Mouse (Mus musculus) limb, embryonic 14.5 days (tissue): Measurements from ENCODE around the gene Pmepa1. TPM values are rescaled to one million over a fixed set of nuclear protein-coding genes. Genes with fewer than 3 reads are reported as not detected.

Source experiments
- ATAC-seq: fragments of 200-750 bp; cut with Nextera tagmentation; 2 replicates; pipeline ENCODE4 v1.8.0; 2017; ENCODE audit warnings: low read depth, moderate number of reproducible peaks, moderate TSS enrichment; ENCODE audit not compliant: low FRiP score
- DNase-seq: peaks from one replicate; pipeline ENCODE4 v3.0.0-alpha.2; 2015; ENCODE audit warnings: low spot score
- H3K27ac ChIP-seq: fragments of 300-500 bp; sonication (generic); replicated peaks from 2 replicates; pipeline ENCODE4 v1.5.1; 2014; ENCODE audit warnings: low read depth, mild to moderate bottlenecking, low read length, moderate library complexity, mixed read lengths
- H3K27me3 ChIP-seq: fragments of 300-500 bp; sonication (generic); 2 replicates; pipeline ENCODE4 v1.6.1; 2014; ENCODE audit warnings: low read length, mixed read lengths; ENCODE audit not compliant: control insufficient read depth, insufficient read depth
- H3K36me3 ChIP-seq: fragments of 300-500 bp; sonication (generic); 2 replicates; pipeline ENCODE4 v1.6.1; 2014; ENCODE audit warnings: mild to moderate bottlenecking, low read length, moderate library complexity, mixed read lengths; ENCODE audit not compliant: control insufficient read depth, insufficient read depth
- H3K4me1 ChIP-seq: fragments of 300-500 bp; sonication (generic); 2 replicates; pipeline ENCODE4 v1.6.1; 2014; ENCODE audit warnings: antibody characterized with exemption, low read length, mixed read lengths; ENCODE audit not compliant: control insufficient read depth, insufficient read depth
- H3K4me2 ChIP-seq: fragments of 300-500 bp; sonication (generic); replicated peaks from 2 replicates; pipeline ENCODE4 v1.6.1; 2014; ENCODE audit warnings: low read depth, mild to moderate bottlenecking, low read length, moderate library complexity; ENCODE audit not compliant: severe bottlenecking
- H3K4me3 ChIP-seq: fragments of 300-500 bp; sonication (generic); replicated peaks from 2 replicates; pipeline ENCODE4 v1.5.1; 2014; ENCODE audit warnings: low read length
- H3K9ac ChIP-seq: fragments of 300-500 bp; sonication (generic); 2 replicates; pipeline ENCODE4 v1.6.1; 2014; ENCODE audit warnings: mild to moderate bottlenecking, low read depth, low read length, moderate library complexity; ENCODE audit not compliant: severe bottlenecking
- H3K9me3 ChIP-seq: fragments of 300-500 bp; sonication (generic); 2 replicates; pipeline ENCODE4 v1.6.1; 2016; ENCODE audit warnings: low read length; ENCODE audit not compliant: control insufficient read depth
- POLR2A ChIP-seq: fragments of 200-500 bp; IDR thresholded peaks from 2 replicates; pipeline ENCODE4 v1.8.0; 2012; ENCODE audit warnings: inconsistent platforms, mild to moderate bottlenecking, moderate library complexity, borderline replicate concordance; ENCODE audit not compliant: insufficient read depth, insufficient read length; ENCODE audit errors: extremely low read depth
- WGBS: fragments of 180-500 bp; shearing (Covaris S2); extraction: QIAGEN DNeasy Blood & Tissue Kit; methylation state at CpG from one replicate; pipeline ENCODE4 v1.1.7; 2014; 5-methylcytosine and 5-hydroxymethylcytosine counted together
- polyA plus RNA-seq, 2 experiments: library from polyadenylated mRNA; depleted of rRNA in 1 of 2; stranded (reverse) in 1 of 2; unstranded in 1 of 2; fragments of >200 nt; fragmentation: Nextera tagmentation in 1 of 2; extraction: Ambion mirVana in 1 of 2; gene quantifications; 2 replicates each; pipeline versions ENCODE4 v1.2.1 to v1.2.3; 2012 to 2014

Gene Pmepa1
- polyA plus RNA-seq, 2 experiments = 10.2 to 41.0 TPM

DNA sequence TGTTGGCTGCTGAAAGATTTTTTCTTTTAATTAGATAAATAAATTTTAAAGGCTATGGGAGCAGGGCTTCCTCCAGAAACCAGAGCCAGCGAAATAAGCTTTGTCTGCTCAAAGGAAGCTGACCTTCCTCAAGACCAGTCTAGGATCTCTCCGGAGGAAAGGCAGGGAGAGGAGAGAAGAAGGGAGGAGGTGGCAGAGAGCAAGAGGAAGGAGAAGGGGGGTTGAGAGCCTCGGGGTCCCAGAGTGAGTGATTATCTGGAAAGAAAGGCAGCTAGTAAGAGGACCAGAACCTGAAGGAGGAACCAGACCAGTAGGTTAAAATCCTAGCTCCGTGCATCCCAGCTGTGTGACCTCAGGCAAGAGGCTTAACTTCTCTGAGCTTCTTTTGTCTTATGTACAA is 31.7 kb upstream of the Pmepa1 start:
- no peak overlapping the region; the same call in 1 of the 2 replicates for H3K9ac ChIP-seq
- ATAC-seq (no peak), DNase-seq (no peak)
- TF ChIP-seq POLR2A = no peak
- peak overlapping the region; percentile 42 for H3K4me2 ChIP-seq
- no peak overlapping the region for H3K27ac ChIP-seq
- H3K4me1 ChIP-seq = peaks cover 2% of the 10 kb centered on the region; the same call in 1 of the 2 replicates
- H3K4me3 ChIP-seq = no peak overlapping the region
- no peaks in the 10 kb centered on the region for H3K36me3 ChIP-seq
- 12% methylated on average over 4 of the region's 4 CpGs for WGBS
- no peaks in the 10 kb centered on the region for H3K9me3 ChIP-seq
- H3K27me3 ChIP-seq = 0 out of 2 replicates have a peak, but pooled peaks cover 4% of the 10 kb centered on the region

DNA sequence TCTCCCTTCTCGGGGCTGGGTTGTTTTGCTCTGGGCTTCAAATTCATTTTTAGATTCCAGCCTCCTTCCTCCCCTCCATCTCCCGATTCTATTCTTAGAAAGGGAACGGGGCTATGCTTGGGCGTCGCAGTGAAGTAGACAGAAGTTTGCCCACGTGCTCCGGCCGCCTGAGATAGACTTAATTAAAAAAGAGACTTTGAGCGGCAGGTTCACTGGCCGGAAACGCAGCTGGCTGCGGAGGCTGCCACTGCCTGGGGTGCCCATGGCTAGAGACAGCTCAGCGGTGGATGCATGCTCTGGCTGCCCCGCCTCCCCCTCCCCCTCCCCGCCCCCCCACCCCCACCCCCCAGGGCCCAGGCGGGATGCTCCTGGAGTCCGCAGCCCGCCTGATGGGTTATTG is 31.2 kb upstream of the Pmepa1 start:
- H3K27me3 ChIP-seq = 0 out of 2 replicates have a peak, but pooled peaks cover 4% of the 10 kb centered on the region
- no peak overlapping the region for H3K27ac ChIP-seq
- peak; percentile 54 for ATAC-seq
- no peak for TF ChIP-seq POLR2A
- peaks cover 2% of the 10 kb centered on the region; the same call in 1 of the 2 replicates for H3K4me1 ChIP-seq
- H3K4me2 ChIP-seq = peak overlapping the region; percentile 42
- H3K9me3 ChIP-seq = no peaks in the 10 kb centered on the region
- no peak overlapping the region; the same call in 1 of the 2 replicates for H3K4me3 ChIP-seq
- no peaks in the 10 kb centered on the region for H3K36me3 ChIP-seq
- no peak overlapping the region for H3K9ac ChIP-seq
- 0% methylated on average over 13 of the region's 18 CpGs for WGBS
- DNase-seq = peak; percentile 26

DNA sequence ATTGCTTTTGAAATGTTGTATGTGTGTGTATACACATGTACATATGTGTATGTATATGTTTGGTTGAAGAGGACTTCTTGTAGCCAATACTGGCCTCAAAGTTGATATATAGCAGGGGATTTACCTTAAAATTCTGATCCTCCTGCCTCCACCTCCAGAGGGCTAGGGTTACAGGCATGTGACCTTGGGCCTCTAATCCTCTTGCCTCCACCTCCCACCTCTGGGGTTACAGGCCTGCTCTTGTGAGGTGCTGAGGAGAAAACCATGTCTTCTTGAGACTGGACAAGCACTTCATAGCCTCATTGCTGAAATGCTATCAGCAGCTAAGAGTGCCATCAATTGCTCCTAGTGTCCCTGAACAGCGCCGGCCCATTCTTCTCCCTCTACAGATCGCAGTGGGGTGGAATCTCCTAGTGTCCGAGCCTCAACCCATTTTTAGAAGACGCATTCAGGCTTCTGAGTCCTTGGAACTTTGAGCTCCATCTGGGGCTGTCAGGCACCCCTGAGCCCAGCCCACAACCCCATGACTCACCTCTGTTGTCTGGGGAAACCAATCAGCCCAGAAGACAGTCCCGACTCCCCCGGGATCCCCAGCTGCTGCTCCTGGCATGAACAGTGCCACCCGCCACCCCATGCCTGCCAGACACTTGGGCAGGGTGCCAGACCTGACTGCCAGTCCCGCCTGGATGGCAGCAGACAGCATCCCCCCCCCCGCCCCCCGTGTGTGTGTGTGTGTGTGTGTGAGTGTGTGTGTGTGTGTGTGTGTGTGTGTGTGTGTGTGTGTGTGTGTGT is 30.6 kb upstream of the Pmepa1 start:
- Histone ChIP-seq H3K9ac (no peak overlapping the region), H3K4me1 (peaks cover 2% of the 10 kb centered on the region; the same call in 1 of the 2 replicates), H3K27ac (no peak overlapping the region), H3K27me3 (0 out of 2 replicates have a peak, but pooled peaks cover 4% of the 10 kb centered on the region), H3K9me3 (no peaks in the 10 kb centered on the region), H3K4me3 (no peak overlapping the region), H3K36me3 (no peaks in the 10 kb centered on the region), H3K4me2 (peak overlapping the region; percentile 42; the same call in 1 of the 2 replicates)
- DNase-seq (peak; percentile 32), ATAC-seq (no peak; the same call in 1 of the 2 replicates)
- no peak for TF ChIP-seq POLR2A
- WGBS = 40% methylated on average over 11 of the region's 11 CpGs

DNA sequence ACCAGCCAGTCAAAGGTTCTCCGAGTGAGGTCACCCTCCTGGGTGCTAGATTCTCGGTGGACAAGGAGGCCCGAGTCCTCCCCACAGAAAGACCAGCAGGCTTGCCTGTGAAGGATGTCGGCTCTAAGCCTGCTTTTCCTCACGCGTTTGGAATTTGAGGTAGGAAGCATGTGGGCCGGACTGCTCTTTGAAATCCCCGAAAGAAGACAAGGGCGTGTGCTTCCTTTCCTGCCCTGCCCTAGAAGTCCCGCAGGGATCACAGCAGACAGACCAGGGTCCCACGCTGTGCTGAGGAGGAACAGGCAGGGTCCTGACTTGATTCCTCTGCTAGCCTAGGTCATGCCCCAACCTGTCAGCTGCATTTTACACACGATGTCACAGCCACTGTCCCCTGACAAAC is 28.7 kb upstream of the Pmepa1 start:
- Histone ChIP-seq H3K4me3 (no peak overlapping the region), H3K9ac (no peak overlapping the region), H3K27me3 (0 out of 2 replicates have a peak, but pooled peaks cover 4% of the 10 kb centered on the region), H3K9me3 (no peaks in the 10 kb centered on the region), H3K36me3 (no peaks in the 10 kb centered on the region), H3K4me1 (peaks cover 2% of the 10 kb centered on the region; the same call in 1 of the 2 replicates), H3K27ac (no peak overlapping the region), H3K4me2 (no peak overlapping the region)
- no peak for ATAC-seq
- WGBS = 23% methylated on average over 12 of the region's 12 CpGs
- TF ChIP-seq POLR2A = no peak
- DNase-seq = no peak

DNA sequence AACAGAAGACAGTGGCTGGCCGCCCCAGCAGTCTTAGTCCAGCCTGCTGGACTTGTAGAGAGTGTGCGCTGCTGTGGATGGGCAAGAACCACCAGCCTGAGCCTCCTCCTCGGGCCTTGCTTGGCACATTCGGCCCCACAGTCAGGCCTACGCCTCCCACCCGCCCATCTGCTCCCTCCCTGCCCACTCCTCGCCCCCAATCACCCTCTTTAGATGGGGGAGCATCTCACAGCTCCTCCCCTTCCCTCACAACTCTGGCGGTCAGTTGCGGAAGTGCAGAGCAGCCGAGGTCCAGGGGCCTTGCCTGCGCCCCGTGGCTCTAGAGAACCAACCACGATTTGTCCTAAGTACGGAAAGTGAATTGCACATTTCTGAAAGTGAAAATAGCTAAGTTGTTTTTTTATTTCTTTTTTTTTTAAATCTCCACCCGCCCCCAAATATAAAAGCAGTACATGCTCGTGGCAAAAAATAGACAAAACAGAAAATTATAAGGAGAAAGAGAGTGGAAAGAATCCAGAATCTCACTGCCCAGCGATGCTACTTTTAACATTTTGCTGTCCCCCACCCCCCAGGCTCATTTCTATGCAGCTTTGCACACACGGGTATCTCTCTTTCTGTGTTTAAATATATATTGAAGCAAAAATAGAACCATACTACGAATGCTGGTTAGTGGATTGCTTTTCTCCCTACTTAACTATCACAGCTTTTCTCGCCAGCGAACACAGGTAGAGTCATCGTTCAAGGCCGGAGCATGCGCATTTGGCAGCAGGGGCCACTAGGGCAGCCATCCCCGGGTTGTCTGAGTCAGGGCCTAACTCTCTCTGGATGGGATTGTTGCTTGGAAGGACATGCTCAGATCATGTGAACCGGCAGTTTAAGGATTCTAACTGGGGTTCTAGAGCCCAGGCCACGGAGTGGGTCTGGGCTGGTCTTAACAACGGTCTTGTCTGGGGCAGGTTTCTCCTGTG is 24.6 kb upstream of the Pmepa1 start:
- Histone ChIP-seq H3K4me1 (no peaks in the 10 kb centered on the region; the same call in 1 of the 2 replicates), H3K27me3 (0 out of 2 replicates have a peak, but pooled peaks cover 4% of the 10 kb centered on the region), H3K4me2 (no peak overlapping the region), H3K9me3 (no peaks in the 10 kb centered on the region; the same call in 1 of the 2 replicates), H3K4me3 (no peak overlapping the region), H3K36me3 (no peaks in the 10 kb centered on the region), H3K9ac (no peak overlapping the region), H3K27ac (no peak overlapping the region)
- ATAC-seq = no peak
- 72% methylated on average over 28 of the region's 28 CpGs for WGBS
- no peak for TF ChIP-seq POLR2A
- DNase-seq = no peak
